Mouse (Mus musculus) embryonic facial prominence, embryonic 10.5 days (tissue): Measurements from ENCODE around the gene Mrpl58. TPM values are rescaled to one million over a fixed set of nuclear protein-coding genes. Genes with fewer than 3 reads are reported as not detected.
A peak's percentile ranks its signal among the peaks of the same experiment; 100 is the strongest.
"Not testable (repeated sequence)": the region's sequence is repeated elsewhere in the genome, so short reads cannot be mapped to it uniquely, and the experiment has no call there.

Experiments
- DNase-seq: peaks from one replicate; pipeline ENCODE4 v3.0.0-alpha.2; 2017; ENCODE audit warnings: low spot score
- H3K27ac ChIP-seq: fragments of 300-500 bp; sonication (generic); replicated peaks from 2 replicates; pipeline ENCODE4 v1.5.1; 2016; ENCODE audit warnings: mild to moderate bottlenecking
- H3K27me3 ChIP-seq: fragments of 300-500 bp; sonication (generic); replicated peaks from 2 replicates; pipeline ENCODE4 v1.6.1; 2016; ENCODE audit warnings: low read depth, mild to moderate bottlenecking; ENCODE audit not compliant: poor library complexity, severe bottlenecking
- H3K36me3 ChIP-seq: fragments of 300-500 bp; sonication (generic); replicated peaks from 2 replicates; pipeline ENCODE4 v1.6.1; 2016; ENCODE audit warnings: mild to moderate bottlenecking, moderate library complexity
- H3K4me1 ChIP-seq: fragments of 300-500 bp; sonication (generic); 2 replicates; pipeline ENCODE4 v1.6.1; 2016
- H3K4me3 ChIP-seq: fragments of 300-500 bp; sonication (generic); 2 replicates; pipeline ENCODE4 v1.5.1; 2016; ENCODE audit warnings: mild to moderate bottlenecking, moderate library complexity
- H3K9me3 ChIP-seq: fragments of 300-500 bp; sonication (generic); 2 replicates; pipeline ENCODE4 v1.6.1; 2016; ENCODE audit warnings: mild to moderate bottlenecking
- WGBS: fragments of 180-500 bp; shearing (Covaris S2); methylation state at CpG from one replicate; pipeline ENCODE4 v1.1.7; 2016; 5-methylcytosine and 5-hydroxymethylcytosine counted together
- polyA plus RNA-seq: library from polyadenylated mRNA; unstranded; fragments of >200 nt; fragmentation: Nextera tagmentation; extraction: Ambion mirVana; gene quantifications from 2 replicates; pipeline ENCODE4 v1.2.1, GENCODE M21; 2016

Gene Mrpl58
- polyA plus RNA-seq, 1 experiment from 2014 or later = 228 TPM

DNA sequence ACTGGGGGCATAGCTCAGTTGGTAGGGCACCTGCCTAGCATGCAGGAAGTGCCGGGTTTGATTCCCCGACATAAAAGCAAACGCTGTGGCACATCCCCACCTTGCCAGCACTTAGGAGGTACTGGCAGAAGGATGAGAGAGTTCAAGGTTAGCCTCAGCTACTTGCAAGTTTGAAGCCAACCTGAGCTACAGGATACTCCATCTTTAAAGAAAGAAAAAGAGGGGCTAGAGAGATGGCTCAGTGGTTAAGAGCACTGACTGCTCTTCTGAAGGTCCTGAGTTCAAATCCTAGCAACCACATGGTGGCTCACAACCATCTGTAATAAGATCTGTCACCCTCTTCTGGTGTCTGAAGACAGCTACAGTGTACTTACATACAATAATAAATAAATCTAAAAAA is 16.7 kb upstream of the Mrpl58 start:
- not testable (repeated sequence) for H3K9me3 ChIP-seq, DNase-seq, H3K27ac ChIP-seq, H3K4me3 ChIP-seq
- Histone ChIP-seq H3K4me1 (peaks cover 43% of the 10 kb centered on the region), H3K27me3 (peaks cover 17% of the 10 kb centered on the region), H3K36me3 (peaks cover 36% of the 10 kb centered on the region)
- WGBS = 85% methylated on average over 3 of the region's 3 CpGs

DNA sequence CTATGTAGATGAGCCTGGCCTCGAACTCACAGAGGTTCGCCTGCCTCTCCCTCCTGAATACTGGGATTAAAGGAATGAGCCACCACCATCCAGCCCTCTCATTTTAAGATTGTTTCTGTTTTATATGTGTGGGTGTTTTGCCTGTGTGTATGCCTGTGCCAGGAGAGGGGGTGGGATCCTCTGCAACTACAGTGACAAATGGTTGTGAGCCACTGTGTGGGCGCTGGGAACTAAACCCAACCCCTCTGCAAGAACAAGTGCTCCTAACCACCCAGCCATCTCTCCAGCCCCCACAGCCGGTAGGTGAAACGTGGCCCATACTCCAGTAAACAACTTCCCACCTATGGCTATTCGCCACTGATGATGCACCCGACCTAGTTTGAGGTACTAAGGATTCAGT is 12.2 kb upstream of the Mrpl58 start:
- Histone ChIP-seq H3K4me3 (no peak overlapping the region), H3K9me3 (no peaks in the 10 kb centered on the region), H3K27me3 (peaks cover 13% of the 10 kb centered on the region), H3K4me1 (peaks cover 13% of the 10 kb centered on the region), H3K27ac (no peak overlapping the region), H3K36me3 (peaks cover 80% of the 10 kb centered on the region)
- no peak for DNase-seq
- 93% methylated on average over 7 of the region's 7 CpGs for WGBS

DNA sequence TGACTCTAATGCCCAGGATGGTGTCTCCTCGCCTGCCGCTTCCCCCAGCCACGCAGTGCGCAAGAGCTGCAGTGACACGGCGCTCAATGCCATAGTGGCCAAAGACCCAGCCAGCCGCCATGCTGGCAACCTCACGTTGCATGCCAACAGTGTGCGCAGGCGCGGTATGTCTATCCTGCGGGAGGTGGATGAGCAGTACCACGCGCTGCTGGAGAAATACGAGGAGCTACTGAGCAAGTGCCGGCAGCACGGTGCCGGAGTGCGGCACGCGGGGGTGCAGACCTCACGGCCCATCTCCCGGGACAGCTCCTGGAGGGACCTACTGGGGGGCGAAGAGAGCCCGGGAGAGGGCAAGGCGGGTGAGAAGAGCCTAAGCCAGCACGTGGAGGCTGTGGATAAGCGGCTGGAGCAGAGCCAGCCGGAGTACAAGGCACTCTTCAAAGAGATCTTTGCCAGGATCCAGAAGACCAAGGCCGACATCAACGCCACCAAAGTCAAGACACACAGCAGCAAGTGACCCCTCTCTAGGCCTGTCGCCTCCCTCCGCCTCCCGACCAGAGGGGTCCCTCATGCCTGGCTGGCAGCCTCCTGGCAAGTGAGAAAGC is 9.7 kb upstream of the Mrpl58 start:
- DNase-seq = peak; percentile 21
- WGBS = 68% methylated on average over 34 of the region's 34 CpGs
- Histone ChIP-seq H3K9me3 (no peaks in the 10 kb centered on the region), H3K4me1 (peaks cover 13% of the 10 kb centered on the region), H3K27me3 (peaks cover 13% of the 10 kb centered on the region), H3K27ac (no peak overlapping the region), H3K4me3 (peak overlapping the region; percentile 22; the same call in 1 of the 2 replicates), H3K36me3 (peaks cover 72% of the 10 kb centered on the region)

GRCm38 (mm10) chr11:115398085-115398484 is 5.5 kb upstream of the Mrpl58 start:
- Histone ChIP-seq H3K4me1 (peaks cover 19% of the 10 kb centered on the region), H3K27me3 (peaks cover 11% of the 10 kb centered on the region), H3K9me3 (no peaks in the 10 kb centered on the region), H3K36me3 (peaks cover 35% of the 10 kb centered on the region), H3K27ac (no peak overlapping the region), H3K4me3 (no peak overlapping the region)
- DNase-seq = no peak
- WGBS = 84% methylated on average over 7 of the region's 7 CpGs

- peaks cover 22% of the 10 kb centered on the region for H3K4me1 ChIP-seq
- DNase-seq = no peak
- H3K9me3 ChIP-seq = no peaks in the 10 kb centered on the region
- no peak overlapping the region for H3K27ac ChIP-seq
- H3K4me3 ChIP-seq = no peak overlapping the region
- WGBS = 84% methylated on average over 3 of the region's 3 CpGs
- peaks cover 15% of the 10 kb centered on the region for H3K36me3 ChIP-seq
- no peaks in the 10 kb centered on the region for H3K27me3 ChIP-seq
These were observed 3.4 kb upstream of the Mrpl58 start for GRCm38 (mm10) chr11:115400126-115400525.

- H3K27me3 ChIP-seq = no peaks in the 10 kb centered on the region
- H3K9me3 ChIP-seq = no peaks in the 10 kb centered on the region
- H3K4me1 ChIP-seq = peaks cover 28% of the 10 kb centered on the region
- DNase-seq = no peak
- H3K27ac ChIP-seq = no peak overlapping the region
- H3K4me3 ChIP-seq = no peak overlapping the region
- H3K36me3 ChIP-seq = peaks cover 14% of the 10 kb centered on the region
- WGBS = 61% methylated on average over 11 of the region's 11 CpGs
These were observed 2.7 kb upstream of the Mrpl58 start for GRCm38 (mm10) chr11:115400630-115401391.

DNA sequence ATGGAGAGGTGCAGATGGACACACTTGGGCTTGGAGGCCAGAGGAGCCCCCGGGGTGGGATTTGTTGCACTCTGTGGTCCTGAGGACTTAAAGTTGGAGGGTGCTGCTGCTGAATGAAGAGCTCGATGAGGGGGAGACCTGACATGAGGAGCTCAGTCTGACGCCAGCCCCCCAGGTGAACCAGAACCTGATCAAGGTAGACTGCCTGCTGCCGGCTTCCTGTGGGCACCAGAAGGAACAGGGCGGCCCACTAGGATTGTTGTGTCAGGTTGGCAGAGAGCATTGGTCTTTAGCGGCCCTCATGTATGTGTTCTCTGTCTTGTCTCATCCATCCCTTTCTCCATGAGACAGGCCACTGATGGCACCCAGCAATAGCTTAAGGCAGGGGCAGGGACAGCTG is 2.2 kb downstream of the Mrpl58 start:
- no peak for DNase-seq
- Histone ChIP-seq H3K4me1 (peaks cover 58% of the 10 kb centered on the region), H3K4me3 (peak overlapping the region; percentile 5; the same call in 1 of the 2 replicates), H3K36me3 (peaks cover 55% of the 10 kb centered on the region), H3K27ac (no peak overlapping the region), H3K27me3 (no peaks in the 10 kb centered on the region), H3K9me3 (no peaks in the 10 kb centered on the region)
- 94% methylated on average over 6 of the region's 6 CpGs for WGBS

GRCm38 (mm10) chr11:115406858-115407401 is 3.4 kb downstream of the Mrpl58 start:
- Histone ChIP-seq H3K36me3 (peaks cover 63% of the 10 kb centered on the region), H3K27me3 (no peaks in the 10 kb centered on the region)

DNA sequence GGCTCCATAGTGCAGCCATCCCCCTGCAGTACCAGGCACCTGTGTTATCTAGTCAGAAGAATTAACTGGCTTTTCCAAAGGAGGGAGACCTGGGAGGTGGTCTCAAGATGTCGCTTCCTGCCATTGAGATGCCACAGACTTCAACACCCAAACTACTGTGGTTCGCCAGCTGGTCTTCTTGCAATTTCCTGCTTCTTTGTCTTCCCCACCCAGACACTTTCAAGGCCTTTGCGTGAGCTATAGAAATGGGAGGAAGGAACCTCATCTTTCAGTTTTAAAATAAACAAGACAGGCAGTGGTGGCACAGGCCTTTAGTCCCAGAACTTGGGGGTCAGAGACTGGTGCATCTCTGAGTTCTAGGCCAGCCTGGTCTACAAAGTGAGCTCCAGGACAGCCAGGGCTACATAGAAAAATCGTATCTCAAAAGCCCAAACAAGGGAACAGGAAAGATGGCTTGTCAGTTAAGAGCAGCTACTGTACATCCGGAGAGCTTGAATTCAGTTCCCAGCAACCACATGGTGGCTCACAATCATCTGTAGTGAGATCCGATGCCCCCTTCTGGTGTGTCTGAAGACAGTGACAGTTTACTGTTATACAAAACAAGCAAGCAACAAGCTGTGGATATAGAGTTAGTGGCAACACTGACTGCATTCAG is 4.8 kb downstream of the Mrpl58 start:
- peaks cover 63% of the 10 kb centered on the region for H3K36me3 ChIP-seq
- WGBS = 87% methylated on average over 6 of the region's 6 CpGs
- peaks cover 69% of the 10 kb centered on the region for H3K4me1 ChIP-seq

More at GRCm38 (mm10) chr11:115406858-115407401, 3.4 kb downstream of the Mrpl58 start:
- Histone ChIP-seq H3K27ac (no peak overlapping the region), H3K9me3 (no peaks in the 10 kb centered on the region), H3K4me3 (no peak overlapping the region), H3K4me1 (peaks cover 66% of the 10 kb centered on the region)
- WGBS = 96% methylated on average over 17 of the region's 17 CpGs
- DNase-seq = no peak

GRCm38 (mm10) chr11:115409556-115409955 is 6.0 kb downstream of the Mrpl58 start:
- WGBS = 46% methylated on average over 7 of the region's 7 CpGs
- peak overlapping the region; percentile 27; the same call in 1 of the 2 replicates for H3K4me3 ChIP-seq
- H3K27me3 ChIP-seq = no peaks in the 10 kb centered on the region
- DNase-seq = no peak
- peak overlapping the region; percentile 75 for H3K27ac ChIP-seq
- H3K4me1 ChIP-seq = peaks cover 67% of the 10 kb centered on the region
- peaks cover 63% of the 10 kb centered on the region for H3K36me3 ChIP-seq
- no peaks in the 10 kb centered on the region for H3K9me3 ChIP-seq

More for the DNA sequence above, 4.8 kb downstream of the Mrpl58 start:
- Histone ChIP-seq H3K9me3 (no peaks in the 10 kb centered on the region), H3K27ac (peak overlapping the region; percentile 75), H3K27me3 (no peaks in the 10 kb centered on the region), H3K4me3 (no peak overlapping the region)
- DNase-seq = no peak

- H3K27me3 ChIP-seq = no peaks in the 10 kb centered on the region
- peak within 1 kb of the TSS; percentile 97 for H3K27ac ChIP-seq
- H3K4me1 ChIP-seq = peaks cover 38% of the 10 kb centered on the region
- H3K4me3 ChIP-seq = peak within 1 kb of the TSS; percentile 97
- DNase-seq = peak; percentile 98
- H3K36me3 ChIP-seq = peaks cover 53% of the 10 kb centered on the region
- no peaks in the 10 kb centered on the region for H3K9me3 ChIP-seq
- WGBS = under 1% methylated on average over 56 of the region's 56 CpGs
These were observed 16.1 kb downstream of the Mrpl58 start, which contains the start of the genes Atp5h and Kctd2 for GRCm38 (mm10) chr11:115419531-115420237. TSS of gene Atp5h (minus strand) at chr11:115419962. TSS of gene Kctd2 (plus strand) at chr11:115420128.
